Comparison of ENCODE assay signal across 27 mouse cellular contexts in the genomic region with DNA sequence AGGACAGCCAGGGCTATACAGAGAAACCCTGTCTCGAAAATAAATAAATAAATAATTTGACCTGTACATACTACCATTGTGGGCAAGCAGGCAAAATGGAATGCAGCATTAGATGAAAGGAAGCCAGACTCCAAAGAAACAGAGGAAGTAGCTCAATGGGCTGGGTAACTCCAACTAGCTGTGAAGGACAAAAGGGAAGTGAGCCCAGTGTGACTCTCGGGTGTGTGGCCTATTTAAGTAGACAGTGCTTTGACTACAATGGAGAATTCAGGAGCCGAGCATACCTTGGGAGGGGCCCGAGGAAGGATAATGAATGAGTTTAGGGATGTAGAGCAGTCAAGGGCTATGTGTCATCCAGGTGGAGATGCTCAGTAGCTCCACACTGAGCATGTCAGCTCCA. TPM values are rescaled to one million over a fixed set of nuclear protein-coding genes. Genes with fewer than 3 reads are reported as not detected.
DNase-seq lines count a peak whose midpoint lies in the region; TF ChIP-seq lines count a peak whose summit lies in the region.
"Had no signal": no experiment of that assay in that cellular context is flagged by ENCODE, and none has a peak within 500 bp of the region (broad histone marks: within the 10 kb centered on the region; RNA-seq: fewer than 3 reads in every experiment).

No protein-coding gene starts in this region.

- H3K27ac ChIP-seq in bone marrow macrophage, adult 2 months (ENCODE audit: insufficient read depth, low read depth, low read length), result peak overlapping the region; percentile 36
- H3K27ac ChIP-seq: embryonic facial prominence, embryonic 10.5 days; embryonic facial prominence, embryonic 15.5 days; forebrain, embryonic 13.5 days; heart, adult 2 months; heart, embryonic 13.5 days; hindbrain, embryonic 14.5 days; limb, embryonic 13.5 days; lung, embryonic 15.5 days; midbrain, embryonic 12.5 days; neural tube, embryonic 15.5 days had no signal

- H3K4me1 ChIP-seq in bone marrow macrophage, adult 2 months (ENCODE audit: control insufficient read depth, insufficient read depth, low read length), result peaks cover 27% of the 10 kb centered on the region

- peak; percentile 12 to 34 for DNase-seq in spleen, postnatal 36 days (ENCODE audit: low spot score in 2 of 2)
- DNase-seq in spleen, postnatal 4 days (ENCODE audit: low spot score in 2 of 2), result no peak
- DNase-seq in monocyte, adult 2 months (ENCODE audit: low read depth in 1 of 2, low spot score in 2 of 2), result peak; percentile 18 to 32
- no peak for DNase-seq in gastrocnemius, adult 8-10 months (ENCODE audit: low spot score in 2 of 2)
- no peak for DNase-seq in right cerebral cortex, postnatal 14 days
- no peak for DNase-seq in urinary bladder, postnatal 25 days (ENCODE audit: low spot score)
- DNase-seq: adrenal gland, postnatal 14 days; cerebellum, adult 11-12 months; cerebellum, postnatal 14 days; gastrocnemius, postnatal 25 days; heart, adult 2 months; heart, postnatal 10 days; kidney, adult 11 months; kidney, postnatal 14 days; retina, postnatal 1 day; spleen, adult 18-20 months had no signal

- no peak for TF ChIP-seq CTCF in bone marrow macrophage, adult 2 months (IDR thresholded peaks at IDR 0.05; ENCODE audit: low read depth, low read length)

- H3K4me3 ChIP-seq in bone marrow macrophage, adult 2 months (ENCODE audit: insufficient read depth, low read length), result no peak overlapping the region
- H3K4me3 ChIP-seq: embryonic facial prominence, embryonic 10.5 days; embryonic facial prominence, embryonic 15.5 days; forebrain, embryonic 13.5 days; heart, adult 2 months; heart, embryonic 13.5 days; limb, embryonic 13.5 days; lung, embryonic 15.5 days; megakaryocyte, embryonic 14.5 days; midbrain, embryonic 12.5 days; neural tube, embryonic 15.5 days had no signal

- no peak for TF ChIP-seq POLR2A in bone marrow macrophage, adult 2 months (IDR thresholded peaks at IDR 0.05; ENCODE audit: borderline replicate concordance, low read depth, low read length)

RNA-seq across cellular contexts. Expression of gene Tjp2, which starts 48.1 kb away (rescaled TPM):
- polyA plus RNA-seq in bone marrow macrophage, adult 2 months (2012; ENCODE audit: insufficient read depth, insufficient read length, missing spikeins), result 6.0 and 6.5 TPM in 2 replicates
- total RNA-seq in gastrocnemius, adult 8-10 months (2022), result 1 to 10 TPM; 2.6 to 4.6 (median 4.0) TPM

Comparison
In these comparisons a context has a peak if more than half of its experiments do, and no peak if none do; other contexts are left out.
1. DNase-seq: peak in spleen, postnatal 36 days (2 of 2) and monocyte, adult 2 months (2 of 2); none in spleen, postnatal 4 days (0 of 2), gastrocnemius, adult 8-10 months (0 of 2), right cerebral cortex, postnatal 14 days (single experiment) and urinary bladder, postnatal 25 days (single experiment).